Mouse (Mus musculus): ENCODE measurements around the gene Hhipl1.

Hhipl1 gene

GRCm38 (mm10) chr12:108312432-108312851 lies 6.4 kb downstream of the Hhipl1 start:
- no peak for DNase-seq (ENCODE audit: low spot score in 2 of 2)

GRCm38 (mm10) chr12:108313244-108313772 lies 7.2 kb downstream of the Hhipl1 start:
- no peak for DNase-seq (ENCODE audit: low spot score in 2 of 2)

- no peak for DNase-seq (ENCODE audit: low spot score in 2 of 2)
These were observed 9.7 kb downstream of the Hhipl1 start for GRCm38 (mm10) chr12:108315818-108316217.

- no peak for DNase-seq (ENCODE audit: low spot score in 2 of 2)
These were observed 10.6 kb downstream of the Hhipl1 start for GRCm38 (mm10) chr12:108316655-108317054.

GRCm38 (mm10) chr12:108317201-108317738 lies 11.2 kb downstream of the Hhipl1 start:
- no peak for DNase-seq (ENCODE audit: low spot score in 2 of 2)

- no peak for DNase-seq (ENCODE audit: low spot score in 2 of 2)
These were observed 11.9 kb downstream of the Hhipl1 start for GRCm38 (mm10) chr12:108317826-108318430.

GRCm38 (mm10) chr12:108318499-108318898 lies 12.4 kb downstream of the Hhipl1 start:
- no peak for DNase-seq (ENCODE audit: low spot score in 2 of 2)

GRCm38 (mm10) chr12:108320096-108320495 lies 14.0 kb downstream of the Hhipl1 start:
- DNase-seq (ENCODE audit: low spot score in 2 of 2), result no peak

- DNase-seq (ENCODE audit: low spot score in 2 of 2), result no peak
These were observed 20.3 kb downstream of the Hhipl1 start for GRCm38 (mm10) chr12:108326401-108326800.

GRCm38 (mm10) chr12:108327889-108328491 lies 21.9 kb downstream of the Hhipl1 start:
- DNase-seq (ENCODE audit: low spot score in 2 of 2), result no peak

GRCm38 (mm10) chr12:108333056-108333455 lies 27.0 kb downstream of the Hhipl1 start:
- DNase-seq (ENCODE audit: low spot score in 2 of 2), result peak; percentile 24 to 41

- no peak for DNase-seq (ENCODE audit: low spot score in 2 of 2)
These were observed 27.4 kb downstream of the Hhipl1 start for GRCm38 (mm10) chr12:108333481-108333882.

GRCm38 (mm10) chr12:108333895-108334445 lies 27.9 kb downstream of the Hhipl1 start, which contains the start of gene Cyp46a1:
Gene Cyp46a1 (plus strand): TSS chr12:108334381.
- DNase-seq (ENCODE audit: low spot score in 2 of 2), result peak; percentile 72 to 79

- DNase-seq (ENCODE audit: low spot score in 2 of 2), result no peak
These were observed 28.5 kb downstream of the Hhipl1 start for GRCm38 (mm10) chr12:108334529-108334928.

- DNase-seq (ENCODE audit: low spot score in 2 of 2), result no peak
These were observed 32.6 kb downstream of the Hhipl1 start for GRCm38 (mm10) chr12:108338572-108339190.

GRCm38 (mm10) chr12:108348151-108348550 lies 42.1 kb downstream of the Hhipl1 start:
- DNase-seq (ENCODE audit: low spot score in 2 of 2), result no peak

- DNase-seq (ENCODE audit: low spot score in 2 of 2), result no peak
These were observed 43.0 kb downstream of the Hhipl1 start for GRCm38 (mm10) chr12:108349026-108349425.

GRCm38 (mm10) chr12:108350931-108351330 lies 44.9 kb downstream of the Hhipl1 start:
- DNase-seq (ENCODE audit: low spot score in 2 of 2), result no peak

GRCm38 (mm10) chr12:108352371-108353136 lies 46.5 kb downstream of the Hhipl1 start:
- DNase-seq (ENCODE audit: low spot score in 2 of 2), result no peak

GRCm38 (mm10) chr12:108354284-108354683 lies 48.2 kb downstream of the Hhipl1 start:
- no peak for DNase-seq (ENCODE audit: low spot score in 2 of 2)

- DNase-seq (ENCODE audit: low spot score in 2 of 2), result no peak
These were observed 49.2 kb downstream of the Hhipl1 start for GRCm38 (mm10) chr12:108355271-108355670.

Measured in spleen, postnatal 14 days (tissue).